Mouse (Mus musculus) sigmoid colon, adult 10 weeks (tissue): ENCODE results near the gene Lrrc37a. TPM values are rescaled to one million over a fixed set of nuclear protein-coding genes. Genes with fewer than 3 reads are reported as not detected.

Experiments
- polyA plus RNA-seq: library from polyadenylated mRNA; stranded (reverse); fragments of 350-450 nt; fragmentation: Illumina TruSeq; extraction: RNeasy Lipid Tissue Mini Kit (QIAGEN cat#74804); gene quantifications from one replicate; pipeline ENCODE4 v1.2.3, GENCODE M21; 2014; ENCODE audit warnings: low read depth, low replicate concordance

The Lrrc37a gene
- polyA plus RNA-seq = not detected

DNA sequence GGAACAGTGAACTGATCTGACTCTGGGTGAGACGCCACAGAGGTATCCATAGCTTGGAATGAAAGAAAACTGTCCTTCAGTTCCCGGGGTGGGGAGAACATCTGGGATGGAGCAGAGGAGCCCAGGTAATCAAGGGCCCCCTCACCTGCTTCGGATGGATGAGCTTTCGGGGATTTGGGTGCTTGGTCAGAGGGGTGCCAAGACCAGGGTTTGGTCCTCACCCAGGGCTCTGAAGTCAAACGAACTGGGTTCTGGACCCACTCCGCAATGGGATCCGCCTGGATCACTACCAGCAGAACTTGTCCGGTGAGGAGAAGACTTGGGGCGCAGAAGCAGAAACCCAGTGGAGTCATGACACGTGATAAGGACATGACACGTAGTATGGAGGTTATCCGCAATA lies at the start of gene Lrrc37a:
Gene Lrrc37a, minus strand, starts transcription at position 101 of the 400 bp plus-strand sequence.

GRCm38 (mm10) chr11:103411981-103412949 lies 92.1 kb downstream of the Lrrc37a start, which contains the start of gene Plekhm1:
TSS of gene Plekhm1 (minus strand) at chr11:103412687.

Other genes starting within 250 kb of the Lrrc37a start
- gene Map3k14, start 237.1 kb downstream of the Lrrc37a start, polyA plus RNA-seq = 0.13 TPM
- gene Arhgap27, start 140.9 kb downstream of the Lrrc37a start, polyA plus RNA-seq = 2.7 TPM
- 2.6 TPM for gene Plekhm1, start 91.9 kb downstream of the Lrrc37a start, polyA plus RNA-seq
- not detected for gene Gm884, start 116.5 kb upstream of the Lrrc37a start, polyA plus RNA-seq
- not detected for gene Lyzl6, start 134.3 kb upstream of the Lrrc37a start, polyA plus RNA-seq
- gene Rprml, start 145.0 kb upstream of the Lrrc37a start, polyA plus RNA-seq = not detected
- gene Gosr2, start 193.3 kb upstream of the Lrrc37a start, polyA plus RNA-seq = 39.2 TPM
- gene Wnt9b, start 245.2 kb upstream of the Lrrc37a start, polyA plus RNA-seq = not detected